ENCODE assay signal across 17 mouse cellular contexts in the genomic region with DNA sequence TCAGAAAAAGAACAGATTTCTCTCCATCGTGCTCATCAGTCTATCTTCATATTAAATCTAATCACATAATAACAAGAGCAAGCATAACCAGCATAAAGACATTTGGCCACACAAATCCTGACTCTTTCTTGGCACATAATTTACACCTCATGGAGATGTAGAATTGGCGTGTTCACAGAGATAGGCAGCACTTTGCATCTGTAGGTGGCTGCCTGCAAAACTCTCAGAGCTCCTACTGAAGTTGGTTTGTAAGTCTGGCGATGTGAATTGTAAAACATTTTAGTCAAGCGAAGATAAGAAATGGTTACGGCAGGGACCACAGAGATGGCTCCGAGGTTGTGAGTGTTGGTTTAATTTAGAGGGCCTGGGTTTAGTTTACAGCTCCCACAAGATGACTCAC.
DNase-seq lines count a peak whose midpoint lies in the region; ATAC-seq lines count a peak whose summit lies in the region.
"Had no signal": no experiment of that assay in that cellular context is flagged by ENCODE, and none has a peak within 500 bp of the region (broad histone marks: within the 10 kb centered on the region; RNA-seq: fewer than 3 reads in every experiment).

No protein-coding gene starts in this region.

- intact Hi-C loops in left cerebral cortex, postnatal 25 days (cut with DNase I), result loop anchor here (5.0 kb wide), 1 partner anchor 349 kb away; no protein-coding TSS in a partner anchor
- intact Hi-C loops in left cerebral cortex, postnatal 10 days (cut with DNase I), result no loop called here

- peak; percentile 70 for ATAC-seq in frontal cortex, adult (ENCODE audit: low TSS enrichment)
- ATAC-seq: activated CD4-positive, CD25-positive, alpha-beta regulatory T cell, adult 4 months; forebrain, embryonic 13.5 days; forebrain, embryonic 16.5 days had no signal

- no peak for DNase-seq in frontal cortex, postnatal 25 days (ENCODE audit: low spot score in 2 of 2)
- peak; percentile 8 to 74 for DNase-seq in left cerebral cortex, postnatal 25 days (ENCODE audit: low spot score in 2 of 2)
- no peak for DNase-seq in left cerebral cortex, postnatal 10 days (ENCODE audit: extremely low spot score in 1 of 2, low spot score in 2 of 2)
- peak; percentile 8 to 43 for DNase-seq in right cerebral cortex, adult 2 months (ENCODE audit: low spot score in 2 of 2)
- no peak for DNase-seq in right cerebral cortex, postnatal 10 days (ENCODE audit: low spot score in 2 of 2)
- DNase-seq: adrenal gland, adult 8-10 months; adrenal gland, postnatal 25 days; cerebellum, adult 18-20 months; cerebellum, adult 9-10 months; cerebellum, postnatal 14 days; gastrocnemius, adult 2 months; gastrocnemius, postnatal 14 days; heart, adult 11 months had no signal

Comparison
In these comparisons a context has a peak if more than half of its experiments do, and no peak if none do; other contexts are left out.
1. DNase-seq: peak in left cerebral cortex, postnatal 25 days (2 of 2) and right cerebral cortex, adult 2 months (2 of 2); none in frontal cortex, postnatal 25 days (0 of 2), left cerebral cortex, postnatal 10 days (0 of 2) and right cerebral cortex, postnatal 10 days (0 of 2).